Mouse (Mus musculus): ENCODE measurements around the gene Ntsr1.

GRCm38 (mm10) chr2:180472306-180473079 is 27.3 kb upstream of the Ntsr1 start:
- peak; percentile 64; the same call in 1 of the 2 replicates for TF ChIP-seq CTCF (IDR thresholded peaks at IDR 0.05; ENCODE audit: borderline replicate concordance, insufficient read depth, low read depth, low read length)
- no peak for TF ChIP-seq POLR2A (IDR thresholded peaks at IDR 0.05; ENCODE audit: borderline replicate concordance, insufficient read depth, low read length)
